Mouse (Mus musculus) ES-E14 (cell line): ENCODE data around the gene Megf9. TPM values are rescaled to one million over a fixed set of nuclear protein-coding genes. Genes with fewer than 3 reads are reported as not detected.

Experiments used
- DNase-seq: peaks from one replicate; pipeline ENCODE4 v3.0.0-alpha.2; 2013; ENCODE audit warnings: low read depth, low spot score
- H3K27ac ChIP-seq: 2 replicates; pipeline ENCODE4 v1.5.1; 2012; ENCODE audit warnings: low read depth, mild to moderate bottlenecking, low read length, moderate library complexity, mixed read lengths; ENCODE audit not compliant: poor library complexity, insufficient read depth, severe bottlenecking
- H3K36me3 ChIP-seq: 2 replicates; pipeline ENCODE4 v1.6.1; 2012; ENCODE audit warnings: mild to moderate bottlenecking, low read length, moderate library complexity, mixed read lengths; ENCODE audit not compliant: control insufficient read depth, poor library complexity, insufficient read depth, severe bottlenecking
- H3K4me1 ChIP-seq, 2 experiments: fragments of 150-350 bp in 1 of 2; sonication (generic) in 1 of 2; 2 replicates each; pipeline ENCODE4 v1.6.1; 2012; ENCODE audit warnings: low read length in 2 of 2, mild to moderate bottlenecking in 1 of 2, mixed read lengths in 1 of 2; ENCODE audit not compliant: control insufficient read depth in 2 of 2, insufficient read depth in 2 of 2, poor library complexity in 1 of 2
- H3K4me3 ChIP-seq, 2 experiments: fragments of 150-350 bp in 1 of 2; sonication (generic) in 1 of 2; 2 replicates each; pipeline ENCODE4 v1.5.1; 2012; ENCODE audit warnings: low read length in 2 of 2, low read depth in 1 of 2, mild to moderate bottlenecking in 1 of 2, mixed read lengths in 1 of 2; ENCODE audit not compliant: insufficient read depth in 1 of 2, poor library complexity in 1 of 2, severe bottlenecking in 1 of 2
- H3K9ac ChIP-seq: 2 replicates; pipeline ENCODE4 v1.6.1; 2012; ENCODE audit warnings: low read depth, mild to moderate bottlenecking, low read length, mixed read lengths; ENCODE audit not compliant: poor library complexity, insufficient read depth, severe bottlenecking
- H3K9me3 ChIP-seq: fragments of 150-350 bp; sonication (generic); 2 replicates; pipeline ENCODE4 v1.6.1; 2012; ENCODE audit warnings: low read depth, mild to moderate bottlenecking, low read length; ENCODE audit not compliant: control insufficient read depth, insufficient read depth
- CHD2 ChIP-seq: IDR thresholded peaks from 2 replicates; pipeline ENCODE4 v1.6.1; 2014; ENCODE audit warnings: mild to moderate bottlenecking, low read depth, low read length, inconsistent platforms
- HCFC1 ChIP-seq: IDR thresholded peaks from 2 replicates; pipeline ENCODE4 v1.6.1; 2012; ENCODE audit warnings: low read length, inconsistent platforms, borderline replicate concordance; ENCODE audit not compliant: insufficient read depth
- MAFK ChIP-seq: IDR thresholded peaks from 2 replicates; pipeline ENCODE4 v1.6.1; 2014; ENCODE audit warnings: mild to moderate bottlenecking, low read depth, low read length, inconsistent platforms; ENCODE audit not compliant: insufficient read depth
- ZC3H11A ChIP-seq: IDR thresholded peaks from 2 replicates; pipeline ENCODE4 v1.6.1; 2012; ENCODE audit warnings: low read depth, mild to moderate bottlenecking, inconsistent platforms, low read length, borderline replicate concordance
- ZNF384 ChIP-seq: IDR thresholded peaks from 2 replicates; pipeline ENCODE4 v1.6.1; 2012; ENCODE audit warnings: low read depth, low read length, inconsistent platforms
- in situ Hi-C, 2 experiments: fragments of 600-800 bp; cut with MboI; formaldehyde crosslinking; loops; one replicate each; pipeline ENCODE4 v1.15.1; 2025; ENCODE audit warnings: low sequenced_read_pairs in 2 of 2, inconsistent platforms in 1 of 2; ENCODE audit not compliant: unreplicated experiment in 2 of 2
- total RNA-seq: library from RNA; depleted of rRNA; stranded (reverse); fragments of 300-350 nt; gene quantifications from 2 replicates; pipeline ENCODE4 v1.2.3, GENCODE M21; 2012

Gene Megf9
- total RNA-seq, 1 experiment = 2.2 TPM

GRCm38 (mm10) chr4:70509565-70509964 lies 25.2 kb downstream of the Megf9 start:
- Histone ChIP-seq H3K4me3 (no peak overlapping the region), H3K9me3 (no peaks in the 10 kb centered on the region), H3K9ac (no peak overlapping the region), H3K27ac (no peak overlapping the region), H3K4me1 (no peaks in the 10 kb centered on the region), H3K36me3 (no peaks in the 10 kb centered on the region)
- no peak for TF ChIP-seq CHD2
- TF ChIP-seq ZNF384 = no peak
- no peak for TF ChIP-seq ZC3H11A
- no peak for TF ChIP-seq HCFC1
- no peak for TF ChIP-seq MAFK
- no peak for DNase-seq
- in situ Hi-C loops = no loop called here

- no peak for DNase-seq
- no peak overlapping the region for H3K9ac ChIP-seq
- H3K27ac ChIP-seq = no peak overlapping the region
- H3K4me1 ChIP-seq = no peaks in the 10 kb centered on the region
- H3K36me3 ChIP-seq = no peaks in the 10 kb centered on the region
- no peak for TF ChIP-seq ZC3H11A
- no peak for TF ChIP-seq ZNF384
- TF ChIP-seq HCFC1 = no peak
- no peak for TF ChIP-seq MAFK
- TF ChIP-seq CHD2 = no peak
- no peaks in the 10 kb centered on the region for H3K9me3 ChIP-seq
- no peak overlapping the region for H3K4me3 ChIP-seq
- in situ Hi-C loops = no loop called here
Measured at GRCm38 (mm10) chr4:70508207-70508606, 26.6 kb downstream of the Megf9 start.

- Histone ChIP-seq H3K27ac (no peak overlapping the region), H3K9ac (no peak overlapping the region), H3K4me3 (no peak overlapping the region), H3K4me1 (no peaks in the 10 kb centered on the region), H3K36me3 (no peaks in the 10 kb centered on the region), H3K9me3 (no peaks in the 10 kb centered on the region)
- in situ Hi-C loops = no loop called here
- no peak for DNase-seq
- TF ChIP-seq ZNF384 (no peak), CHD2 (no peak), ZC3H11A (no peak), HCFC1 (no peak), MAFK (no peak)
Measured at GRCm38 (mm10) chr4:70505951-70506350, 28.8 kb downstream of the Megf9 start.

GRCm38 (mm10) chr4:70503827-70504226 lies 31.0 kb downstream of the Megf9 start:
- H3K4me3 ChIP-seq = no peak overlapping the region
- no peak for DNase-seq
- in situ Hi-C loops = no loop called here
- no peaks in the 10 kb centered on the region for H3K9me3 ChIP-seq
- TF ChIP-seq CHD2 (no peak), ZNF384 (no peak), MAFK (no peak), HCFC1 (no peak), ZC3H11A (no peak)
- no peaks in the 10 kb centered on the region for H3K36me3 ChIP-seq
- H3K27ac ChIP-seq = no peak overlapping the region
- H3K9ac ChIP-seq = no peak overlapping the region
- no peaks in the 10 kb centered on the region for H3K4me1 ChIP-seq

GRCm38 (mm10) chr4:70499285-70499684 lies 35.5 kb downstream of the Megf9 start:
- H3K9me3 ChIP-seq = no peaks in the 10 kb centered on the region
- no peak for DNase-seq
- in situ Hi-C loops = no loop called here
- H3K27ac ChIP-seq = no peak overlapping the region
- no peaks in the 10 kb centered on the region for H3K36me3 ChIP-seq
- H3K9ac ChIP-seq = no peak overlapping the region
- no peak for TF ChIP-seq ZC3H11A
- no peak for TF ChIP-seq HCFC1
- TF ChIP-seq ZNF384 = no peak
- TF ChIP-seq MAFK = peak; percentile 52; the same call in 1 of the 2 replicates
- H3K4me1 ChIP-seq = no peaks in the 10 kb centered on the region
- no peak overlapping the region for H3K4me3 ChIP-seq
